In the genomic region with DNA sequence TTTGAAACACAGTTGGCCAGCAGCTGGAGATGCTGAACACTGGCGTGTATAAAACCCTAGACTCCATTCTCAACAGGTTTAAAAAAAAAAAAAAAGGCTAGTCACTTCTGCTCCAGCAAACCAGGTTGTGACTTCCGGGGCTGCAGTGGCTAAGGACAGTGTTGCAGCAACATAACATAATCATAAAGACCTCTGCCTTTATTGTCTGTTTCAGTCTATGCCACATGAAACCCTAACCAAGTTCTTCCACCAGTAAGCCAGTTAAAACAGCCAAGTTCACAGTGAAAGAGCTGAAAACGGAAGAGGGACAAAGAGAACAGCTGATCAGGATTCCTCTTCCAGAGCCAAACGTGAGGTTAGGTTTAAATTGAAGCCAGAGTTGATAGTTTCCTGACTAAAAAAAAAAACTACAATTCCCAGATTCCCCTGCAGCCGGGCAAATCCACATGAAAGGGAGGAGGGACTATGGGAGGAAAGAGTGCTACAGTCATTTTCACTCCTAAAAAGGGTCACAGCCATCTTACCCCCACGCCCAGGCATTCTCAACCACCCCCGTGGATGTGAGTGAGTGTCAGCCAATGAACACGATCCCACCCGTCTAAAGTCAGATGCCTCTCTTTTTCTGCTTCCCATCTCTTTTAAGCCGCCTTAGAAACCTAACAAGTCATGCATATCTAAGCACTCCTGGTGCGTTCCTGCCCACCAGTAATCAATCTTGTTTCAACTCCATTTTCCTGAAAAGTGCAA, we compare ENCODE assay signal across 8 mouse cellular contexts.
DNase-seq lines count a peak whose midpoint lies in the region; ATAC-seq and TF ChIP-seq lines count a peak whose summit lies in the region.

No protein-coding gene starts in this region.

- peak overlapping the region; percentile 67 for H3K27ac ChIP-seq in embryonic fibroblast, embryonic 13.5 days (ENCODE audit: insufficient read depth, low read length)
- 0 out of 2 replicates have a peak overlapping the region, but pooled peaks have one; percentile 12 for H3K27ac ChIP-seq in heart, embryonic 15.5 days
- peak overlapping the region; percentile 51 for H3K27ac ChIP-seq in liver, embryonic 14.5 days
- no peak overlapping the region for H3K27ac ChIP-seq in neural tube, embryonic 11.5 days (ENCODE audit: low read depth, low read length)

- peak; percentile 73 for DNase-seq in 3T3-L1 (ENCODE audit: low read depth, low spot score)
- DNase-seq in adrenal gland, postnatal 36 days: peak; percentile 51 to 60
- DNase-seq in kidney, postnatal 36 days: peak; percentile 54 to 68
- no peak for DNase-seq in liver, embryonic 14.5 days (ENCODE audit: low read depth in 3 of 3, low spot score in 3 of 3)
- peak; percentile 72 for DNase-seq in neural tube, embryonic 11.5 days (ENCODE audit: low spot score)
- no peak for DNase-seq in thymus, postnatal 14 days

- peak overlapping the region; percentile 45; the same call in 1 of the 2 replicates for H3K9ac ChIP-seq in heart, embryonic 15.5 days
- peak overlapping the region; percentile 51 for H3K9ac ChIP-seq in liver, embryonic 14.5 days (replicated peaks)
- H3K9ac ChIP-seq in neural tube, embryonic 11.5 days (ENCODE audit: low read length): peak overlapping the region; percentile 49

- H3K4me2 ChIP-seq in heart, embryonic 15.5 days: peak overlapping the region; percentile 69
- peak overlapping the region; percentile 63 for H3K4me2 ChIP-seq in liver, embryonic 14.5 days (ENCODE audit: low read depth)
- peak overlapping the region; percentile 44 for H3K4me2 ChIP-seq in neural tube, embryonic 11.5 days (ENCODE audit: low read depth)

- H3K9me3 ChIP-seq in heart, embryonic 15.5 days (replicated peaks): no peaks in the 10 kb centered on the region
- H3K9me3 ChIP-seq in liver, embryonic 14.5 days (ENCODE audit: control insufficient read depth, low read length): no peaks in the 10 kb centered on the region
- H3K9me3 ChIP-seq in neural tube, embryonic 11.5 days (ENCODE audit: control insufficient read depth, low read length): no peaks in the 10 kb centered on the region

- H3K27me3 ChIP-seq in heart, embryonic 15.5 days: no peaks in the 10 kb centered on the region
- no peaks in the 10 kb centered on the region for H3K27me3 ChIP-seq in liver, embryonic 14.5 days (ENCODE audit: control insufficient read depth, insufficient read depth, low read length)
- H3K27me3 ChIP-seq in neural tube, embryonic 11.5 days (ENCODE audit: control insufficient read depth, insufficient read depth, low read length): no peaks in the 10 kb centered on the region

- no peak for TF ChIP-seq CTCF in embryonic fibroblast, embryonic 13.5 days (IDR thresholded peaks at IDR 0.05; ENCODE audit: borderline replicate concordance, insufficient read depth, low read length)
- no peak for TF ChIP-seq CTCF in liver, embryonic 14.5 days (IDR thresholded peaks at IDR 0.05; ENCODE audit: low read depth)

- no peak for TF ChIP-seq EP300 in liver, embryonic 14.5 days (IDR thresholded peaks at IDR 0.05; ENCODE audit: low read depth)

- H3K36me3 ChIP-seq in heart, embryonic 15.5 days: no peaks in the 10 kb centered on the region
- H3K36me3 ChIP-seq in liver, embryonic 14.5 days (replicated peaks; ENCODE audit: control insufficient read depth, insufficient read depth, low read depth): no peaks in the 10 kb centered on the region
- H3K36me3 ChIP-seq in neural tube, embryonic 11.5 days (ENCODE audit: control insufficient read depth, insufficient read depth, low read length): no peaks in the 10 kb centered on the region

- 0 out of 2 replicates have a peak, but pooled peaks cover 2% of the 10 kb centered on the region for H3K4me1 ChIP-seq in embryonic fibroblast, embryonic 13.5 days (ENCODE audit: control insufficient read depth, insufficient read depth, low read length)
- 0 out of 2 replicates have a peak, but pooled peaks cover 3% of the 10 kb centered on the region for H3K4me1 ChIP-seq in heart, embryonic 15.5 days (replicated peaks)
- H3K4me1 ChIP-seq in liver, embryonic 14.5 days (replicated peaks; ENCODE audit: control insufficient read depth in 2 of 2, insufficient read depth in 2 of 2, low read length in 1 of 2): peaks cover 26 to 37% of the 10 kb centered on the region in 2 experiments
- no peaks in the 10 kb centered on the region for H3K4me1 ChIP-seq in neural tube, embryonic 11.5 days (ENCODE audit: control insufficient read depth, insufficient read depth, low read length)

- TF ChIP-seq POLR2A in embryonic fibroblast, embryonic 13.5 days (IDR thresholded peaks at IDR 0.05; ENCODE audit: low read depth, low read length): peak; percentile 58

- peak overlapping the region; percentile 28 for H3K4me3 ChIP-seq in embryonic fibroblast, embryonic 13.5 days (ENCODE audit: insufficient read depth, low read length)
- H3K4me3 ChIP-seq in heart, embryonic 15.5 days: peak overlapping the region; percentile 52
- peak overlapping the region; percentile 41 to 58 for H3K4me3 ChIP-seq in liver, embryonic 14.5 days (ENCODE audit: insufficient read depth in 1 of 2, low read depth in 2 of 2, low read length in 2 of 2)
- H3K4me3 ChIP-seq in neural tube, embryonic 11.5 days (ENCODE audit: low read depth, low read length): peak overlapping the region; percentile 36

- 16% methylated on average over 11 of the region's 11 CpGs for WGBS in heart, embryonic 15.5 days
- WGBS in liver, embryonic 14.5 days (ENCODE audit: insufficient replicate concordance): 16% methylated on average over 11 of the region's 11 CpGs
- 13% methylated on average over 11 of the region's 11 CpGs for WGBS in neural tube, embryonic 11.5 days

- no peak for ATAC-seq in heart, embryonic 15.5 days (replicated peaks; ENCODE audit: insufficient number of reproducible peaks, insufficient read depth, low FRiP score, low read depth)
- ATAC-seq in liver, embryonic 14.5 days (ENCODE audit: insufficient read depth): no peak
- peak; percentile 80 for ATAC-seq in neural tube, embryonic 11.5 days (ENCODE audit: insufficient read depth, low FRiP score, low TSS enrichment)

Comparison
In these comparisons a context has a peak if more than half of its experiments do, and no peak if none do; other contexts are left out.
1. DNase-seq: peak in 3T3-L1 (single experiment), adrenal gland, postnatal 36 days (2 of 2), kidney, postnatal 36 days (2 of 2) and neural tube, embryonic 11.5 days (single experiment); none in liver, embryonic 14.5 days (0 of 3) and thymus, postnatal 14 days (single experiment).
2. Peak in every context shown above with its lines, with median percentiles within 50 percentile points of each other: H3K4me3 ChIP-seq, H3K4me2 ChIP-seq and H3K9ac ChIP-seq.